Mouse (Mus musculus) stomach, embryonic 16.5 days (tissue): ENCODE results near the gene Apol9a. TPM values are rescaled to one million over a fixed set of nuclear protein-coding genes. Genes with fewer than 3 reads are reported as not detected.

Source experiments
- ATAC-seq: fragments of 200-750 bp; cut with Nextera tagmentation; 2 replicates; pipeline ENCODE4 v1.8.0; 2017; ENCODE audit warnings: moderate number of reproducible peaks, moderate TSS enrichment; ENCODE audit not compliant: insufficient read depth, low FRiP score
- H3K27ac ChIP-seq: fragments of 300-500 bp; sonication (generic); 2 replicates; pipeline ENCODE4 v1.5.1; 2014; ENCODE audit warnings: low read length
- H3K27me3 ChIP-seq: fragments of 300-500 bp; sonication (generic); 2 replicates; pipeline ENCODE4 v1.6.1; 2014; ENCODE audit warnings: low read length, control low read depth, mixed read lengths; ENCODE audit not compliant: control insufficient read depth, insufficient read depth
- H3K36me3 ChIP-seq: fragments of 300-500 bp; sonication (generic); 2 replicates; pipeline ENCODE4 v1.6.1; 2014; ENCODE audit warnings: low read length; ENCODE audit not compliant: control insufficient read depth, insufficient read depth
- H3K4me1 ChIP-seq: fragments of 300-500 bp; sonication (generic); 2 replicates; pipeline ENCODE4 v1.6.1; 2014; ENCODE audit warnings: low read length, control low read depth, mixed read lengths; ENCODE audit not compliant: control insufficient read depth, insufficient read depth
- H3K4me2 ChIP-seq: fragments of 300-500 bp; sonication (generic); 2 replicates; pipeline ENCODE4 v1.6.1; 2014; ENCODE audit warnings: low read depth, low read length, mixed read lengths
- H3K4me3 ChIP-seq: fragments of 300-500 bp; sonication (generic); replicated peaks from 2 replicates; pipeline ENCODE4 v1.5.1; 2014; ENCODE audit warnings: mild to moderate bottlenecking, low read length
- H3K9ac ChIP-seq: fragments of 300-500 bp; sonication (generic); 2 replicates; pipeline ENCODE4 v1.6.1; 2014; ENCODE audit warnings: low read length
- H3K9me3 ChIP-seq: fragments of 300-500 bp; sonication (generic); replicated peaks from 2 replicates; pipeline ENCODE4 v1.6.1; 2016; ENCODE audit warnings: low read length, control low read depth; ENCODE audit not compliant: control insufficient read depth
- WGBS: fragments of 180-500 bp; shearing (Covaris S2); extraction: QIAGEN DNeasy Blood & Tissue Kit; methylation state at CpG from one replicate; pipeline ENCODE4 v1.1.7; 2014; 5-methylcytosine and 5-hydroxymethylcytosine counted together
- polyA plus RNA-seq: library from polyadenylated mRNA; unstranded; fragments of >200 nt; fragmentation: Nextera tagmentation; extraction: Ambion mirVana; gene quantifications from 2 replicates; pipeline ENCODE4 v1.2.1, GENCODE M21; 2015

Gene Apol9a
- polyA plus RNA-seq, 1 experiment from 2014 or later, result not detected

DNA sequence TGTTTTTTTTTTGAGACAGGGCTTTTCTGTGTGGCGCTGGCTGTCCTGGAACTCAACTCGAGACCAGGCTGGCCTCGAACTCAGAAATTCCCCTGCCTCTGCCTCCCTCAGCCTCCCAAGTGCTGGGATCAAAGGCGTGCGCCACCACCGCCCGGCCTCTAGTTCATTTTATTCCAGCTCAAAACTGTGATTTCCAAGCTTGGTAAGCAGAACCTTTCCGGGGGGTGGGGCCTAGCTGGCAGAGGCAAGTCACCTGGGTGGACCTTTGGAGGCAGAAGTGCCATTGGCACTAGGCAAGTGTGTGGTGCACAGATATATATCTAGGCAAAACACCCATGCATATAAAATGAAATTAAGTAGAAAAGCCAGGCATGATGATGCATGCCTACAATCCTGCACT, 43.4 kb downstream of the Apol9a start:
- H3K9ac ChIP-seq, result no peak overlapping the region
- no peak overlapping the region for H3K4me3 ChIP-seq
- no peaks in the 10 kb centered on the region for H3K36me3 ChIP-seq
- H3K27ac ChIP-seq, result peak overlapping the region; percentile 95
- no peak overlapping the region for H3K4me2 ChIP-seq
- WGBS, result 41% methylated on average over 8 of the region's 8 CpGs
- H3K4me1 ChIP-seq, result peaks cover 41% of the 10 kb centered on the region
- ATAC-seq, result no peak
- no peaks in the 10 kb centered on the region for H3K27me3 ChIP-seq
- no peaks in the 10 kb centered on the region for H3K9me3 ChIP-seq

DNA sequence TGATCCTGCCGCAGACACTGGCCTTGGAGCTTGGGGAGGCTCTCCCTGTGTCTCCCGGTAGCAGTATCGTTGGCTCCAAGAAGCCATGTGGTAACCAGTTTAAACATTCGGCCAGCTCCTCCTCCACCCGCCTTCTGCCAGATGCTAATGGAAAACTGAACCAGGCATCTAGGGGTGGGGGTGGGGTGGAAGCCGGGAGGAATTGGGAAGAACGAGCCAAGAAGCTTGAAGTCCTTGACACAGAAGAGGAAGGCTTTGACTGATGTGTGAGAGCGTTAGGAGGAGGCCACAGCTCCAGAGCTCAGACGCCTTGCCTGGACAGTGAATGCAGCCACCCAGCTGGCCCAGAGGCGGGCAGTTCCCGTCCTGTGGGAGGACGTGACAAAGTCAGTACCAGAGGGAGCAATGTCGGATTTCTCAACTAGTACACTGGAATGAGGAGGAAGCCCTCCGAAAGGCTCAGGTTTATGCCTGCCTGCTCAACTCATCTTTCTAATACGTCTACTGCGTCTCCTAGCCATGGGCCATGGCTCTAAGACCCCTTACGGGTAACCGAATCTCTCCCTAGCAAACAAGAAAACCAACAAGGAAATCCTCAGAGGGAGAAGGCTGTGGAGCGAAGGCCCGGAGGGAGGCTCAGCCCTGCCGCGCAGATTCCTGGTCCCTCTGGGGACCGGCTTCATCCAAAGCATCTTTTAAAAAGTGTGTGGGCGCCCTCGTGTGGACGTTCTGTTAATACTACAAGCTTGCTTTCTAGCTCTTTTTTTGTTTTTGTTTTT, 44.0 kb downstream of the Apol9a start:
- Histone ChIP-seq H3K9ac (peak overlapping the region; percentile 72), H3K9me3 (no peaks in the 10 kb centered on the region), H3K4me1 (peaks cover 41% of the 10 kb centered on the region), H3K4me2 (peak overlapping the region; percentile 52), H3K27ac (peak overlapping the region; percentile 95), H3K4me3 (peak overlapping the region; percentile 38), H3K36me3 (no peaks in the 10 kb centered on the region), H3K27me3 (no peaks in the 10 kb centered on the region)
- WGBS, result under 1% methylated on average over 26 of the region's 26 CpGs
- peak; percentile 74 for ATAC-seq

DNA sequence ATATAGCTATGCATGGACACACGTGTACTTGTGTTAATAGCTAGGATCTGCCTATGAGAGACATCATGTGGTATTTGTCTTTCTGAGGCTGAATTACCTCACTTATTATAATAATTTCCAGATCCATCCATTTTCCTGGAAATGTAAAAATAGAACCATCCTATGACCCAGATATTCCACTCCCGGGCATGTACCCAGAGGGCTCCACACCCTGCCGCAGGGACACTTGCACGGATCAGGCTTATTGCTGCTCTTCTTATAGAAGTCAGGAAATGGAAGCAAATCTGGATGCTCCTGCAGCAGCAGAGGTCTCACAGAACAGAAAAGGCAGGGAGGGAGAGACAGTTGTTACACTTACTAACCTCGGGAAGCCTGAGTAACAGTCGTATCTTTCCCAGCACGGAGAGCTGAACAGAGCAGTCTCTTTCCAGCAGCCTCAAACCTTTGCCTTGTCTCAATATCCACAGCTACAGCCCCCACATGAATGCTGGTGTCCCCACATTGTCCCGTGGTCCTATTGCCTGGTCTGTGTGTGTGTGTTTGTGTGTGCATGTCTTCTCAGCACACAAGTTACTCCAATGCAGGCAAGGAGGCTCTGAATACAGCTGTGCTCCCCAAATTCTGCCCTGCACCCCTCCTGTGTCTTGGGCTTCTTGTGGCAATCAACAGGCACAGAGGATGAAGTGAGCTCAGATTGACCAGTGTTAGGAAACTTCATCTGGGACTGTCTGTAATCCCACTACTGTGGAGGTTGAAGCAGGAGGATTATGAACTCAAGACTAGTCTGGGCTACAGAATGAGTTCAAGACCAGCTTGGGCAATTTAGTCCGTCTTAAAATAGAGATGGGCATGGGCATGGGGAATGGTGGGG, 45.0 kb downstream of the Apol9a start:
- Histone ChIP-seq H3K9me3 (no peaks in the 10 kb centered on the region), H3K27ac (peak overlapping the region; percentile 95), H3K4me3 (no peak overlapping the region), H3K9ac (peak overlapping the region; percentile 72; the same call in 1 of the 2 replicates), H3K4me2 (peak overlapping the region; percentile 52; the same call in 1 of the 2 replicates), H3K36me3 (no peaks in the 10 kb centered on the region), H3K4me1 (peaks cover 41% of the 10 kb centered on the region), H3K27me3 (no peaks in the 10 kb centered on the region)
- ATAC-seq, result no peak
- 49% methylated on average over 9 of the region's 9 CpGs for WGBS

DNA sequence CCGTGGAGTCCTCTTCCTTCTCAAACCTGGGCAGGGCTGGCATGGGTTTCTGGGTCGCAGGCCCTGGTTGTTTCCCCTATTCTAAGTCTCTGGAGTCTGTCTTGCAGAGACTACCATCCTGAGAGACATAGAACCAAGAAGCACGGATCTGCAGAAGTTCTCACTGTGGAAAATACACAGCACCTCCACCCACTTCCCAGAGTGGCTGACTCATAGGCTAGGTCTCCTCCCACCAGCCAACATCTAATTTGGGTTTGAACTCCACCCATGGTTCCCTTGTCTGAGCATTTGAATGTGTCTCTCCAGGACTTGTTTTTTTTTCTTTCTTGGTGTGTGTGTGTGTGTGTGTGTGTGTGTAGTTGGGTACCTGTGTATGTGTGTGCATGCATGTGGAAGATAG, 46.9 kb downstream of the Apol9a start:
- Histone ChIP-seq H3K9ac (no peak overlapping the region), H3K27me3 (no peaks in the 10 kb centered on the region), H3K4me3 (no peak overlapping the region), H3K4me1 (peaks cover 41% of the 10 kb centered on the region), H3K36me3 (no peaks in the 10 kb centered on the region), H3K9me3 (no peaks in the 10 kb centered on the region), H3K4me2 (no peak overlapping the region), H3K27ac (peak overlapping the region; percentile 34; the same call in 1 of the 2 replicates)
- WGBS, result 67% methylated on average over 3 of the region's 3 CpGs
- no peak for ATAC-seq

DNA sequence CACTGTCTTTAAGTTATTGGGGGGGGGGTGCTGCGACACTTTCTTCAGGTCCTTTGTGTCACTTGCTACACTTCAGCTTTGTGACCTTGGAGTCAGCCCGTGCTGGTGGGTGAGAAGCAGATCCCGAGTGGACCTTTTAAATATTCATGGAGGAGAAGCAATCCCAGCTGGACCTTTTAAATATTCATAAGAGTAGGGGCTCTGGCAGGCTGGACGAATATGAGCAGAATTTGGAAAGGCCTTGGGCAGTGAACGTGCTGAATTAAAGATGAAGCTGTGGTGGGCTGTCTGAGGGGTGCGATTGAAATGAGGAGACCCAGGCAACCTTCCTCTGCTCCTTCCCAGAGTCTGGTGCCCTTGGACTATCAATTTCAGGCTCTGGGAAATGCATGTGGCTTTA, 47.4 kb downstream of the Apol9a start:
- Histone ChIP-seq H3K4me2 (no peak overlapping the region), H3K9ac (no peak overlapping the region), H3K4me1 (peaks cover 40% of the 10 kb centered on the region), H3K36me3 (no peaks in the 10 kb centered on the region), H3K9me3 (no peaks in the 10 kb centered on the region), H3K27ac (peak overlapping the region; percentile 34; the same call in 1 of the 2 replicates), H3K27me3 (no peaks in the 10 kb centered on the region), H3K4me3 (no peak overlapping the region)
- no peak for ATAC-seq
- WGBS, result 50% methylated on average over 6 of the region's 6 CpGs

DNA sequence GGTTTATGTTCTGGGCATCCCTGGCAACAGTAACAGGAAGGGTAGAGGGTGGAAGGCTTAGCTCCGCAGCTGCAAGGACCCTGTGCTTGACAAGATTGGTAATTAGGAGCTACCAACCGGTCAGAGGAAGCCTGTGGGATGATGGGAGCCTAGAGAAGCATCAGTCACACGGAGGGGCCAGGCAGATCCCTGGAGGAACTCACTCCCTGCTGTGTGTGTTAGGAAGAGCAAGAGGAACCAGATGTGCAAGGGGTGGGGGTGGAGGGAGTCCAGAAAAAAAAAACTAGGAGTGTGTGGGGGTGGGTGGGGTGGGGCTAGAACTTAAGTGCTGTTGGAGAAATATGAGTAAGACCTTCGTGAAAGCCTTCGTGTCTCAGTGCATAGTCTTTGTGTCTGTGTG, 48.0 kb downstream of the Apol9a start:
- Histone ChIP-seq H3K4me1 (peaks cover 36% of the 10 kb centered on the region), H3K9me3 (no peaks in the 10 kb centered on the region), H3K4me3 (no peak overlapping the region), H3K27me3 (no peaks in the 10 kb centered on the region), H3K36me3 (no peaks in the 10 kb centered on the region), H3K27ac (no peak overlapping the region), H3K4me2 (no peak overlapping the region), H3K9ac (no peak overlapping the region)
- WGBS, result 21% methylated on average over 5 of the region's 5 CpGs
- ATAC-seq, result no peak

DNA sequence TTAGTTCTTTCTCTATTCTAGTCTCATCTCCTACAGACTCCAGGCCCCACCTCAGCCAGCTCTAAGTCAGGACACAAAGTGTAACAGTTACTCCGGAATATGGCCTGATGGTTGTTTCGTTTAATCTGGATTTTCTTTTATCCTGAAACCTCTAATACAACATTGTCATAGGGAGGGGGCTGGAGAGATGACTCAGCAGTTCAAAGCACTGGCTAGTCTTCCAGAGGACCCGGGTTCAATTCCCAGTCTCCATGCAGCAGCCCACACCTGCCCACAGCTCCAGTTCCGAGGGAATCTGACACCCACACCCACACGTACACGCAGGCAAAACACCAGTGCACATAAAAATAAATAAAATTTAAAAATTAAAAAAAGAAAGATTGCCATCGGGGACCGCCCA, 51.0 kb downstream of the Apol9a start:
- Histone ChIP-seq H3K9me3 (no peaks in the 10 kb centered on the region), H3K27ac (peak overlapping the region; percentile 54; the same call in 1 of the 2 replicates), H3K4me1 (peaks cover 22% of the 10 kb centered on the region), H3K9ac (no peak overlapping the region; the same call in 1 of the 2 replicates), H3K4me3 (no peak overlapping the region), H3K4me2 (no peak overlapping the region), H3K36me3 (no peaks in the 10 kb centered on the region), H3K27me3 (no peaks in the 10 kb centered on the region)
- ATAC-seq, result no peak
- WGBS, result 91% methylated on average over 8 of the region's 8 CpGs

DNA sequence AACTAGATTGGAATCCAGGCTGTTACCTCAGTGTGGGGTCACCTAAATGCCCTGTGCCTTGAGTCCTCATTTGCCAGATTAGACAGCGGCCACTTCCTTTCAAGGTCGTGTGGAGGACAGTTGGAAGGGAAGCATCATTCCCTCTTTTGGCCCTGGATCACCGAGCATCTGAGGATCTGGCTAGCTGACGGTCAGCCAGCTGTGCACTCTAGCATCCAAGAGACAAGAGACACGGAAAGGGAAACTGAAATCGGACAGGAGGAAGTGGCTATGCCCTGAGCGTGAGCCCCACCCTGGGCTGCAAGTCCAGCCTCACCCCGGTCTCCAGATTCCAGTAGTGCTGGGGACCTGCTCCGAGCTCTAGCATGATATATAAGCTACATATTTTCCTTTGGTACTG, 51.4 kb downstream of the Apol9a start:
- H3K27me3 ChIP-seq, result no peaks in the 10 kb centered on the region
- no peaks in the 10 kb centered on the region for H3K9me3 ChIP-seq
- H3K4me1 ChIP-seq, result peaks cover 22% of the 10 kb centered on the region
- 48% methylated on average over 9 of the region's 9 CpGs for WGBS
- H3K27ac ChIP-seq, result peak overlapping the region; percentile 54; the same call in 1 of the 2 replicates
- H3K4me3 ChIP-seq, result no peak overlapping the region
- no peaks in the 10 kb centered on the region for H3K36me3 ChIP-seq
- no peak for ATAC-seq
- peak overlapping the region; percentile 33; the same call in 1 of the 2 replicates for H3K9ac ChIP-seq
- no peak overlapping the region for H3K4me2 ChIP-seq

DNA sequence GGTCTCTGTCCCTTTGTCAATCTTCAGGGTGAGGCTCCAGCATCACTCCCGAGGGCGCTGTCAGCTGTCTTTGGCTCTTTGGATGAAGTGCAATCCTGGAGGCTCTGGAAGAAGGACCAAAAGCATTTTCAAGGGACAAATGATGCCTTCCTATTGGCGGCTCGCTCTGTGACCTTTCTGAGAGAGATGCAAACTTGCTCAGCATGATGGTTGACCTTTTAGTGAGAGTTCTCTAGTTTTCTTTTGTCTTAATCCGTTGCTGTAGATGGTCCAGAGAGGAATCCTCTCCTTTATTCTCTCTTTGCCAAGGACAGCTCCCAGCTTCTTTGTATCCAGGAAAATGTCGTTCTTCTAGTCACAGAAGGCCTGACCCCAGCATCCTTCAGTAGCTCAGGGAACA, 51.9 kb downstream of the Apol9a start:
- peak overlapping the region; percentile 40 for H3K4me3 ChIP-seq
- WGBS, result 33% methylated on average over 6 of the region's 6 CpGs
- H3K9ac ChIP-seq, result peak overlapping the region; percentile 64
- peaks cover 19% of the 10 kb centered on the region for H3K4me1 ChIP-seq
- H3K27ac ChIP-seq, result peak overlapping the region; percentile 54; the same call in 1 of the 2 replicates
- no peaks in the 10 kb centered on the region for H3K9me3 ChIP-seq
- no peaks in the 10 kb centered on the region for H3K27me3 ChIP-seq
- H3K4me2 ChIP-seq, result peak overlapping the region; percentile 64
- ATAC-seq, result no peak
- H3K36me3 ChIP-seq, result no peaks in the 10 kb centered on the region
